Mouse (Mus musculus): ENCODE results near the gene Rpgrip1l. TPM values are rescaled to one million over a fixed set of nuclear protein-coding genes. Genes with fewer than 3 reads are reported as not detected.

Rpgrip1l gene
- total RNA-seq (2023): 2.0 TPM

DNA sequence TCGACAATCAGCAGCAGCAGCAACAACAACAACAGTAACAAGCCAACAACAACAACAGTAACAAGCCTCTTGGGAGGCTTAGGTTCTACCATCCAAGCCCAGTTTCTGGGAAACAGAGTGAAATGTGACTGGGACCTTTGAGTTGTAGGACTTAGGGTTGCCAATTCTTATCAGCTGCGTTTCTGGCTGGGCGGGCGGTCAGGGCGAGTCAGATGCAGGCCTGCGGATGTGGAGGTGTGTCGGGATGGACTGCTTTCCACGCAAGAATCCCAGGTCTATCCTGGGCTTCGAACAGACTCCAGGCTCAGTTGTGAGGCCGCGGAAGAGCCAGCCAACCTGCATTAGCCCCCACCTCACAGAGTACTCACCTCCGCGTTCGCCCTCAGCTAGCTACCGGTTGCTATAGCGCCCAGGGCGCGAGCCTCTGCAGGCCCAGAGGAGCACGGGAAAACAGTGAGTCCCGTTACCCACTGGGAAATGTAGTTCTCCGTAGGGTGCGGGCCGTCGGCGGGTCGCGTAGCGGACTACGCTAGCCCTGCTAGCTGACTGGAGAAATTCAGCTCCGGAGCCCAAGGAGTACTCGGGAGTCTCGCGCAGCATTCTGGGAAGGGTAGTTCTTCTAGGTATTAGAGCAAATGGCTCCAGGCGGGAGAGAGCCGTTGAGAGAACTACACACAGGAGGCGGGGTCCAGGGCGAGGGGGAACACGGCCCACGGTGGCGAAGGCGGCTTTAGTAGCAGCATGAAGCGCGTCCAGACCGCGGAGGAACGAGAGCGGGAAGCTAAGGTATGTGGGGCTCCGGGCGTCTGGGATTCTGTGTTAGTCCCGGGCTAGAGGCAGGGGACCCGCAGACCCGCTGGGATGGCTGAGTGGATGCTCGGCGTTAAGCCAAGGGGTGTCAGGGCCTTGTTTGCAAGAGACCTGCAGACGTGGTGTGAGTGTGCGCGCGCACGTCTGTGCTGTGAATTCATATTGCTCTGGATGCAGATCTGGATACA is at the start of gene Rpgrip1l, which contains the start of gene Fto:
Gene Rpgrip1l, minus strand, starts transcription at position 428 of the 998 bp plus-strand sequence.
Gene Fto, plus strand, starts transcription at position 691 of the 998 bp plus-strand sequence.

GRCm38 (mm10) chr8:91199876-91200275 is 113.2 kb downstream of the Rpgrip1l start, which contains the start of gene Aktip:
Gene Aktip, minus strand, starts transcription at chr8:91199976.

Other genes starting within 250 kb of the Rpgrip1l start
- 76.7 TPM for gene Rbl2, start 243.2 kb downstream of the Rpgrip1l start, total RNA-seq (2023)
- 11.6 TPM for gene Aktip, start 113.3 kb downstream of the Rpgrip1l start, total RNA-seq (2023)
- gene Fto, start 263 bp upstream of the Rpgrip1l start, total RNA-seq (2023): 62.4 TPM

Data from CD8-positive naive resting alpha-beta T cell, adult 57 days (primary cell).